Mouse (Mus musculus) kidney, adult 2 months (tissue): ENCODE measurements at regions not wholly inside any gene's neighbourhood (a gene's known extent, or its start where the extent isn't known, plus 50 kb on each side); places are given as distances from the start of the nearest gene placed in this dataset.

ENCODE experiments used
- DNase-seq: peaks from one replicate; pipeline ENCODE4 v3.0.0; 2021
- H3K27ac ChIP-seq: fragments of 200-500 bp; 2 replicates; pipeline ENCODE4 v1.5.1; 2012; ENCODE audit warnings: low read depth, low read length, control low read depth, inconsistent platforms; ENCODE audit not compliant: insufficient read depth
- H3K27me3 ChIP-seq: fragments of 200-500 bp; replicated peaks from 2 replicates; pipeline ENCODE4 v1.6.1; 2012; ENCODE audit warnings: mild to moderate bottlenecking, moderate library complexity, low read length, inconsistent platforms; ENCODE audit not compliant: control insufficient read depth, insufficient read depth
- H3K36me3 ChIP-seq: fragments of 200-500 bp; 2 replicates; pipeline ENCODE4 v1.6.1; 2012; ENCODE audit warnings: mild to moderate bottlenecking, moderate library complexity, low read length, inconsistent platforms; ENCODE audit not compliant: control insufficient read depth, insufficient read depth
- H3K4me1 ChIP-seq: fragments of 200-500 bp; 2 replicates; pipeline ENCODE4 v1.6.1; 2011; ENCODE audit warnings: low read length; ENCODE audit not compliant: control insufficient read depth, insufficient read depth
- H3K4me3 ChIP-seq: fragments of 200-500 bp; 2 replicates; pipeline ENCODE4 v1.5.1; 2011; ENCODE audit warnings: mild to moderate bottlenecking, low read depth, low read length, control low read depth; ENCODE audit not compliant: insufficient read depth
- CTCF ChIP-seq: fragments of 200-500 bp; conservative IDR thresholded peaks from 2 replicates; pipeline ENCODE4 v1.5.1; 2011; ENCODE audit warnings: low read depth, mild to moderate bottlenecking, control low read depth, low read length, moderate library complexity, mixed read lengths; ENCODE audit not compliant: insufficient read depth, insufficient read length
- POLR2A ChIP-seq: fragments of 200-500 bp; IDR thresholded peaks from one replicate; pipeline ENCODE4 v1.6.1; 2011; ENCODE audit warnings: low read depth, low read length, control low read depth
- WGBS: fragments of 180-500 bp; shearing (Covaris S2); methylation state at CpG from one replicate; pipeline ENCODE4 v1.1.7; 2018; 5-methylcytosine and 5-hydroxymethylcytosine counted together

DNA sequence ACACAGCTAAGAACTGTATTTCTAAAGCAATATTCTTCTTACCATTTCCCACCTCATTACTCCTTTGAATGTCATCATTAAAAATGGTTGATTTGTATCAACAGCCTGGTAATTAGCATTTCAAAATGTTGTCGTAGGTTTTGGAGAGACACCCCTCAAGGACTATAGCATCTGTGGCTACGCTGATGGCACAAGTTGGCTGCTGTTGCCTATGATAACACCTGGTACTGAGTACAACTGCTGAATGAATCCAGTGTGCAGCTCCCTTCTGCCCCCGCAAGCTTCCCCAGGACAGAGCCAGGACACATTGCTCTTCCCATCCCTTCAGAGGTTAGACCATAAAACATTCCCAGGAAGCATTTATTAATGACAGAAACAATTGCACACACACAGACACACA is 68.7 kb upstream of the Mycn start:
- no peak for TF ChIP-seq POLR2A
- WGBS, result 85% methylated on average over 3 of the region's 3 CpGs
- H3K27ac ChIP-seq, result no peak overlapping the region
- no peaks in the 10 kb centered on the region for H3K27me3 ChIP-seq
- H3K36me3 ChIP-seq, result no peaks in the 10 kb centered on the region
- H3K4me1 ChIP-seq, result no peaks in the 10 kb centered on the region
- no peak for DNase-seq
- H3K4me3 ChIP-seq, result no peak overlapping the region

DNA sequence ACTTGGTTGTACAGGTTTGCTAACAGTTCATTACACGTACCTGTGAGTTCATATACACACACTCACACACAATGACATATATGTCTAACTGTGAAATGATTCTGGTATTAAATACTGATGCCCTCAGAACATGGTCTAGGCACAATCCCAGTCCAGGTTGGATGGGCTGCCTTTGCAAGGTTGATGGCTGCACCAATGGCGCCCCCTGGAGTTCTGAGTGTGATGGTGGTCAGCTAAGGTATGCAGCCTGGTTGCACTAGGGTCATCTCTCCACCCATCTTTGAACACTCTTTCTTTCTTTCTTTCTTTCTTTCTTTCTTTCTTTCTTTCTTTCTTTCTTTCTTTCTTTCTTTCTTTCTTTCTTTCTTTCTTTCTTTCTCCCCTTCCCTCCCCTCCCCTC is 67.8 kb upstream of the Mycn start:
- no peaks in the 10 kb centered on the region for H3K4me1 ChIP-seq
- no peaks in the 10 kb centered on the region for H3K36me3 ChIP-seq
- H3K27me3 ChIP-seq, result no peaks in the 10 kb centered on the region
- 52% methylated on average over 2 of the region's 2 CpGs for WGBS
- TF ChIP-seq CTCF, result peak; percentile 42; the same call in 1 of the 2 replicates
- no peak for TF ChIP-seq POLR2A
- H3K27ac ChIP-seq, result no peak overlapping the region
- DNase-seq, result no peak
- H3K4me3 ChIP-seq, result no peak overlapping the region

DNA sequence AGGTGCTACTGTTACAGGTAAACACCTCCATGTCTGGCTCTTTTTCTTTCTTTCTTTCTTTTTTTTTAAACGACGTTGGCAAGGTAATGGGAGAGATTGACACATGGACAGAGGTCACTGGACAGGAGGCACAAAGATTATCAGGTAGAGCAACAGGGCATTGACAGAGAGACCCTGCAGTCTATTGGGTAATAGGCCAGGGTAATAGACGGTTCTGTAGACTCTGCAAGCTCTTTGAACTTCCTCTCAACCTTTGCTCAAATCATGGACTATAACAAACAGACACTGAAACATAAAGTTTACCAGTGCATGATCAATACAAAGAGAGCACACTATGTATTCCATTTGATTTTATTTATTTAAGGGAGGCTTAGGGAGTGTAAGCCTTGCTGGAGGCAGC is 61.0 kb upstream of the Mycn start:
- H3K27ac ChIP-seq, result no peak overlapping the region
- H3K27me3 ChIP-seq, result no peaks in the 10 kb centered on the region
- WGBS, result 76% methylated on average over 3 of the region's 3 CpGs
- DNase-seq, result no peak
- no peaks in the 10 kb centered on the region for H3K36me3 ChIP-seq
- no peak for TF ChIP-seq CTCF
- TF ChIP-seq POLR2A, result no peak
- H3K4me3 ChIP-seq, result no peak overlapping the region
- no peaks in the 10 kb centered on the region for H3K4me1 ChIP-seq

DNA sequence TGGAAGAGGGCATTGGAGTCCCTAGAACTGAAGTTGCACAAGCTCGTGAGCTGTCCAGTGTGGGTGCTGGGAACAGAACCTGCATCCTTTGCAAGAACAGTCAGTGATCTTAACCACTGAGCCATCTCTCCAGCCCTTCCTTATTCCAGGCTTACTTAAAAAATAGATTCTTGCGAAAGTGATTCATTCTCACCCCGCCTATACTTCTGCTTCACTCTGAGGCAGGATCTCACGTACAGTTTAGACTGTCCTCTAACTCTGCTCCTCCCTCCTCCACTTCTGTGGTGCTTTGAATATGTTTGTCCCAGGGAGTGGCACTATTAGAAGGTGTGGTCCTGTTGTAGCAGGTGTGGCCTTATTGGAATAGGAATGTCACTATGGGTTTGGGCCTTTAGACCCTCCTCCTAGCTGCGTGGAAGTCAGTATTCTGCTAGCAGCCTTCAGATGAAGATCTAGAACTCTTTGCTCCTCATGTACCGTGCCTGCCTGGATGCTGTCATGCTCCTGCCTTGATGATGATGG is 60.4 kb upstream of the Mycn start:
- TF ChIP-seq CTCF (no peak), POLR2A (no peak)
- WGBS, result 90% methylated on average over 6 of the region's 6 CpGs
- no peak for DNase-seq
- Histone ChIP-seq H3K4me1 (no peaks in the 10 kb centered on the region), H3K27ac (no peak overlapping the region), H3K36me3 (no peaks in the 10 kb centered on the region), H3K4me3 (no peak overlapping the region), H3K27me3 (no peaks in the 10 kb centered on the region)

GRCm38 (mm10) chr12:12995974-12996361 is 54.3 kb upstream of the Mycn start:
- Histone ChIP-seq H3K27ac (no peak overlapping the region), H3K4me1 (peaks cover 4% of the 10 kb centered on the region; the same call in 1 of the 2 replicates), H3K36me3 (no peaks in the 10 kb centered on the region), H3K27me3 (no peaks in the 10 kb centered on the region), H3K4me3 (no peak overlapping the region)
- TF ChIP-seq POLR2A (no peak), CTCF (no peak)
- no peak for DNase-seq
- WGBS, result 88% methylated on average over 9 of the region's 9 CpGs

GRCm38 (mm10) chr12:12995061-12995973 is 53.6 kb upstream of the Mycn start:
- Histone ChIP-seq H3K36me3 (no peaks in the 10 kb centered on the region), H3K4me3 (no peak overlapping the region), H3K27ac (no peak overlapping the region), H3K27me3 (no peaks in the 10 kb centered on the region), H3K4me1 (peaks cover 4% of the 10 kb centered on the region; the same call in 1 of the 2 replicates)
- WGBS, result 56% methylated on average over 21 of the region's 21 CpGs
- TF ChIP-seq POLR2A (no peak), CTCF (no peak)
- peak; percentile 68 for DNase-seq

GRCm38 (mm10) chr12:12993894-12994714 is 52.4 kb upstream of the Mycn start:
- Histone ChIP-seq H3K36me3 (no peaks in the 10 kb centered on the region), H3K27me3 (no peaks in the 10 kb centered on the region), H3K4me3 (no peak overlapping the region), H3K27ac (peak overlapping the region; percentile 9; the same call in 1 of the 2 replicates), H3K4me1 (peaks cover 4% of the 10 kb centered on the region; the same call in 1 of the 2 replicates)
- no peak for TF ChIP-seq CTCF
- TF ChIP-seq POLR2A, result no peak
- 67% methylated on average over 8 of the region's 8 CpGs for WGBS
- peak; percentile 4 for DNase-seq
